Mouse (Mus musculus): ENCODE results near the gene Skiv2l. TPM values are rescaled to one million over a fixed set of nuclear protein-coding genes. Genes with fewer than 3 reads are reported as not detected.

Skiv2l gene
- total RNA-seq (2021) (10 to 100 TPM; 18.1 to 26.8 TPM), polyA plus RNA-seq (2012; rRNA removed) (28.9 and 37.7 TPM in 2 replicates)
- long read RNA-seq, transcript Skiv2l-201 (28 exons, 3,951 nt), result major isoform, 8 of 21 reads
- long read RNA-seq, partial matches to known transcripts, result 8 of 21 reads
- long read RNA-seq, other reads (novel, unspliced or antisense), result 5 of 21 reads

DNA sequence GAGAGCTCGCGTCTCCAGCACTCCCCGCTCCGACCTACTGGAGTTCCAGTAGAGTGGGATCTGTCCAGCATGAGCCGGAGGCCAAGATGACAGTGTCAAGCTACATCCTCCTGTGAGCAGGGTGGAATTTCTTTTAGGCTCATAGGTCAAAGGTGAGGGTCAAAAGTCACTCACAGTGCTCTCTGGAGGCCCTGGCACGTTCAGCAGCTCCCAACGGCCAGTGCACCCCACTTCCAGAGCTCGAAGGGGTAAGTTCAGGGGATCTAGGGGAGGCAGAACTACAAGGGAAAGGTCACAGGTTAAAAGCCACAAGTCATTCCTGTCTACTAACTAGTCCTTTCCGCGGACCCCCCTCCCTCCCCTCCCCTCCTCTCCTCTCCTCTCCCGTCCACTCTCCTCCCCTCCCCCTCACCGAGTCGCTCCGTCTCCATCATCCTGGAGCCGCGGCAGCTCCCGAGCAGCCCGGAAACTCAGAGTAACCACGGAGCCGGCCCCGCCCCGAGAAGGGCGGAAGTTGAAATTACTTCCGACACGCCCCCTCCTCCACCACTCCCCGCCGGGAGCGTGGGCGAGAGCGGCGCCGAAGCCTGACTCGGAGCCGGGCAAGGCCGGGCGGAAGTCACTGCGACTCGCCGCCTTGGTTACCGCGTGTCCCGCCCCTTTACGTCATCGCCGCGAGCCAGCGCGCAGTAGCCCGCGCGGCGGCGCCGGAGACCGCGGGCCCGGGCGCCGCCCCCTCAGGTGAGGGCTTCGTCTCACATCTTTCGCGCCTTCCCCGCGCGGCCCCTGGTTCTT lies at the start of gene Skiv2l, which contains the start of gene Nelfe:
Skiv2l (minus strand) TSS at position 489 of the 795 bp plus-strand sequence.
Nelfe (plus strand) TSS at position 670 of the 795 bp plus-strand sequence.
- TF ChIP-seq CTCF (IDR thresholded peaks at IDR 0.05) (peak; percentile 53), EP300 (IDR thresholded peaks at IDR 0.05; ENCODE audit: insufficient read depth, low read depth, low read length) (no peak), POLR2A (IDR thresholded peaks at IDR 0.05; ENCODE audit: insufficient read depth, low read depth, low read length) (peak; percentile 12; the same call in 1 of the 2 replicates)
- Histone ChIP-seq H3K36me3 (ENCODE audit: control insufficient read depth, insufficient read depth, low read length) (no peaks in the 10 kb centered on the region), H3K79me2 (replicated peaks; ENCODE audit: control insufficient read depth, insufficient read depth, low read length) (no peaks in the 10 kb centered on the region), H3K4me3 (peak within 1 kb of the TSS; percentile 100), H3K27me3 (ENCODE audit: control insufficient read depth, insufficient read depth, low read length) (no peaks in the 10 kb centered on the region), H3K27ac (peak within 1 kb of the TSS; percentile 74), H3K9ac (ENCODE audit: low read depth, low read length) (peak within 1 kb of the TSS; percentile 81), H3K4me1 (ENCODE audit: control insufficient read depth, insufficient read depth, low read length) (peaks cover 3% of the 10 kb centered on the region)
- intact Hi-C loops (cut with DNase I), result loop anchor here (1.0 to 10.0 kb wide), 3 partner anchors 13 to 385 kb away; partner anchors contain the start of genes Atp6v1g2, Dxo and Nfkbil1
- peak; percentile 98 to 99 for DNase-seq
- 1% methylated on average over 65 of the region's 65 CpGs for WGBS

DNA sequence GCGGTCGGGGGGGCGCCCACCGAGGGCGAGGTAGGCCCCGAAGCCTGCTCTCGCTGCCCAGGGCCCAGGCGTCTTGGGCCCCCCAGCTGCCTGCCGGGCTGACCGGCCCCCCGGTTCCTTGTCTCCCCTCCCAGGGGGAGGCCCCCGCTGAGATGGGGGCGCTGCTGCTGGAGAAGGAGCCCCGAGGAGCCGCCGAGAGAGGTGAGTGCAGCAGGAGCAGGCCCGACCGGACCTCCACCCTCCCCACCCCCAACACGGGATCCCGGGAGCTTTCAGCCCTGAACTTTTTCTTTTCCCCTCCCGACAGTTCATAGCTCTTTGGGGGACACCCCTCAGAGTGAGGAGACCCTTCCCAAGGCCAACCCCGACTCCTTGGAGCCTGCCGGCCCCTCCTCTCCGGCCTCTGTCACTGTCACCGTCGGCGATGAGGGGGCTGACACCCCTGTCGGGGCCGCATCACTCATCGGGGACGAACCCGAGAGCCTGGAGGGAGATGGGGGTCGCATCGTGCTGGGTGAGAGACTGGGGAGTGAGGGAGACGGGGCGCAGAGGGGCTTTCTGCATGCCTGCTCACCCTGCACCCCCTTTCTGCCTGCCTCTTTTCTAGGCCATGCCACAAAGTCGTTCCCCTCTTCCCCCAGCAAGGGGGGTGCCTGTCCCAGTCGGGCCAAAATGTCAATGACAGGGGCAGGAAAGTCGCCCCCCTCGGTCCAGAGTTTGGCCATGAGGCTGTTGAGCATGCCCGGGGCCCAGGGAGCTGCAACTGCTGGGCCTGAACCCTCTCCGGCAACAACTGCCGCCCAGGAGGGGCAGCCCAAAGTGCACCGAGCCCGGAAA lies 49.3 kb upstream of the Skiv2l start:
- peak; percentile 64 to 75 for DNase-seq
- 2% methylated on average over 40 of the region's 45 CpGs for WGBS
- intact Hi-C loops (cut with DNase I), result no loop called here

DNA sequence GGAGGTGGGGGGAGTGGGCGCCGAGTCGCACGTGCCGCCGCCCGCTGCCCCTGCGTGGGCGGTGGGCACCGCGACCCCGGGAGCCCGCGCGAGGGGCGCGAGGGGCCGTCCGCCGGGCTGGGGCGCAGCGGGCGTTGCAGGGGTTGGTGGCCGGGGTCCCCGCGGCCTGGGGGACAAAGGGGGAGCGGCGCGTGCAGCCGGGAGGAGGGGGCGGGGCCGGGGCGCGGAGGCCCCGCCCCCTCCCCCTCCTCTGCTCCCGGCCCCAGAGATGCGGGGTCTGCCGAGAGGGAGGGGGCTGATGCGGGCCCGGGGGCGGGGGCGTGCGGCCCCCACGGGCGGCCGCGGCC lies 48.7 kb upstream of the Skiv2l start:
- intact Hi-C loops (cut with DNase I), result no loop called here
- Histone ChIP-seq H3K27ac (peak overlapping the region; percentile 99), H3K9ac (ENCODE audit: low read depth, low read length) (peak overlapping the region; percentile 82), H3K4me1 (ENCODE audit: control insufficient read depth, insufficient read depth, low read length) (peaks cover 4% of the 10 kb centered on the region), H3K4me3 (peak overlapping the region; percentile 80), H3K27me3 (ENCODE audit: control insufficient read depth, insufficient read depth, low read length) (no peaks in the 10 kb centered on the region), H3K36me3 (ENCODE audit: control insufficient read depth, insufficient read depth, low read length) (no peaks in the 10 kb centered on the region), H3K79me2 (replicated peaks; ENCODE audit: control insufficient read depth, insufficient read depth, low read length) (no peaks in the 10 kb centered on the region)
- WGBS, result under 1% methylated on average over 27 of the region's 47 CpGs
- no peak for DNase-seq
- TF ChIP-seq CTCF (IDR thresholded peaks at IDR 0.05), result no peak
- TF ChIP-seq EP300 (IDR thresholded peaks at IDR 0.05; ENCODE audit: insufficient read depth, low read depth, low read length), result no peak
- no peak for TF ChIP-seq POLR2A (IDR thresholded peaks at IDR 0.05; ENCODE audit: insufficient read depth, low read depth, low read length)

More for the DNA sequence above, 49.3 kb upstream of the Skiv2l start:
- Histone ChIP-seq H3K4me1 (ENCODE audit: control insufficient read depth, insufficient read depth, low read length) (peaks cover 3% of the 10 kb centered on the region), H3K9ac (ENCODE audit: low read depth, low read length) (peak overlapping the region; percentile 82), H3K27ac (peak overlapping the region; percentile 99), H3K27me3 (ENCODE audit: control insufficient read depth, insufficient read depth, low read length) (no peaks in the 10 kb centered on the region), H3K4me3 (peak overlapping the region; percentile 80), H3K36me3 (ENCODE audit: control insufficient read depth, insufficient read depth, low read length) (no peaks in the 10 kb centered on the region), H3K79me2 (replicated peaks; ENCODE audit: control insufficient read depth, insufficient read depth, low read length) (no peaks in the 10 kb centered on the region)
- TF ChIP-seq POLR2A (IDR thresholded peaks at IDR 0.05; ENCODE audit: insufficient read depth, low read depth, low read length) (peak; percentile 42; the same call in 1 of the 2 replicates), EP300 (IDR thresholded peaks at IDR 0.05; ENCODE audit: insufficient read depth, low read depth, low read length) (no peak), CTCF (IDR thresholded peaks at IDR 0.05) (no peak)

DNA sequence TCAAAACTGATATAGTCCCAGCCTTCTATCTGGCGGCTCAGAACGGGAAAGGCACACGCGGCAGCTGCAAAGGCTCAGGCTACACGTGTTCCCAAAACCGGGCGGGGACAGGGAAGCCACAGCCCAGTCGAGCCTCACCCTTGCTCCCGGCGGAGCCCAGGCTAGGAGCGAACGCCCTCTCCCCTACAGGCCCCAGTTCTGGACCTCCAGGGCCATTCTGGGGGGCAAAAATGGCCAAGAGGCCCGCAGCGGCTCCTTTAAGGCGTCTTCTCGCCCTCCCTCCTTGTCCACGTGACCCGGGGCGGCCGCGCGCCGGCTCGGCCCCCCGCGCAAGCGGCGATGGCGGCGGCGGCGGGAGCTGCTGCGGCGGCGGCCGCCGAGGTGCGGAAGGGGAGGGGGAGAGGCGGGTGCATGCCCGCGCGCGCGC lies 48.2 kb upstream of the Skiv2l start, which contains the start of the genes C2 and Ehmt2:
C2 (minus strand) TSS at position 106 of the 427 bp plus-strand sequence.
Ehmt2 (plus strand) TSS at position 310 of the 427 bp plus-strand sequence.
- TF ChIP-seq EP300 (IDR thresholded peaks at IDR 0.05; ENCODE audit: insufficient read depth, low read depth, low read length), result 0 out of 2 replicates have a peak, but pooled peaks have one; percentile 45
- peak; percentile 58 for TF ChIP-seq POLR2A (IDR thresholded peaks at IDR 0.05; ENCODE audit: insufficient read depth, low read depth, low read length)
- no peak for TF ChIP-seq CTCF (IDR thresholded peaks at IDR 0.05)
- peak; percentile 90 for DNase-seq
- no peaks in the 10 kb centered on the region for H3K79me2 ChIP-seq (replicated peaks; ENCODE audit: control insufficient read depth, insufficient read depth, low read length)
- H3K4me1 ChIP-seq (ENCODE audit: control insufficient read depth, insufficient read depth, low read length), result peaks cover 5% of the 10 kb centered on the region
- H3K27me3 ChIP-seq (ENCODE audit: control insufficient read depth, insufficient read depth, low read length), result no peaks in the 10 kb centered on the region
- peak within 1 kb of the TSS; percentile 82 for H3K9ac ChIP-seq (ENCODE audit: low read depth, low read length)
- WGBS, result 2% methylated on average over 19 of the region's 44 CpGs
- H3K36me3 ChIP-seq (ENCODE audit: control insufficient read depth, insufficient read depth, low read length), result no peaks in the 10 kb centered on the region
- intact Hi-C loops (cut with DNase I), result no loop called here
- peak within 1 kb of the TSS; percentile 99 for H3K27ac ChIP-seq
- peak within 1 kb of the TSS; percentile 80 for H3K4me3 ChIP-seq

DNA sequence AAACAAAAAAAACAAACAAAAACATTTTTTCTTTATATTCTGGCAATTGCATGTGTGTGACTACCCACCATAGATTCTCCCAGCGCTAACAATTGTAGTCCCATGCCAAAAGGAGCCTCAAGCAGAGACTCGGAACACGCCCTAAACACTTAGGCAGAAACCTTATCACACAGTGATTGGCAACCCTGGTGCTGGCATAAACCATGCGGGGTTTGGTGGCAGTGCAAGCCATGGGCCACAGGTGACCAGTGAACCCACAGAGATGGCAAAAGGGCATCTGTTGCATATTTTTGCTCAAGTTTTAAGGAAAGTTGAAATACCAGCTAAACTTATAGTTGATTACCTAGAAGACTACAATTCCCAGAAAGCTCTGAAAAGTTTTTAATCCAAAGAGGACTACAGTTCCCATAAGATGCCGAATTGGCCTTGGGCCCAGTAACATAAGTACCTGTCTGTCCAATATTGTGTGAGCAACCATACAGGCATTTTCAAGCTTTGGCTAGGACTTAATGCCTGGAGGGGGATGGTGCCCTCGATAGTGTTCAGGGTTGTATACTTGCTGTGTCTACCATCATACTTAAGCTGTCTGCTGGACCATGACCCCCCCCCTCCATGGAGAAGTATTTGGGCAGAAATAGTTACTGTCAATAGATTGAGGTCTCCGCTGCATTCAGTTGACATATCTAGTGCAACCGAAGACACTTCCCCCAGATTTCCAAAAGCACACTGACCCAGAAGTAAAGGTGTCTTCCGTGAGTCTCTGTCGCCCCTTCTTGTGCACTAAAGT lies 47.6 kb upstream of the Skiv2l start:
- Histone ChIP-seq H3K27me3 (ENCODE audit: control insufficient read depth, insufficient read depth, low read length) (no peaks in the 10 kb centered on the region), H3K4me3 (peak overlapping the region; percentile 80), H3K36me3 (ENCODE audit: control insufficient read depth, insufficient read depth, low read length) (no peaks in the 10 kb centered on the region), H3K79me2 (replicated peaks; ENCODE audit: control insufficient read depth, insufficient read depth, low read length) (no peaks in the 10 kb centered on the region), H3K27ac (peak overlapping the region; percentile 99), H3K4me1 (ENCODE audit: control insufficient read depth, insufficient read depth, low read length) (peaks cover 5% of the 10 kb centered on the region), H3K9ac (ENCODE audit: low read depth, low read length) (peak overlapping the region; percentile 82)
- WGBS, result 8% methylated on average over 10 of the region's 10 CpGs
- TF ChIP-seq CTCF (IDR thresholded peaks at IDR 0.05) (no peak), POLR2A (IDR thresholded peaks at IDR 0.05; ENCODE audit: insufficient read depth, low read depth, low read length) (no peak), EP300 (IDR thresholded peaks at IDR 0.05; ENCODE audit: insufficient read depth, low read depth, low read length) (no peak)
- intact Hi-C loops (cut with DNase I), result no loop called here
- DNase-seq, result peak in 1 of 2 experiments; percentile 20
